Mouse (Mus musculus) ES-Bruce4 (cell line): ENCODE measurements around the gene Mef2a. TPM values are rescaled to one million over a fixed set of nuclear protein-coding genes. Genes with fewer than 3 reads are reported as not detected.

ENCODE experiments used
- H3K27ac ChIP-seq: 2 replicates; pipeline ENCODE4 v1.5.1; 2012; ENCODE audit warnings: low read length, inconsistent platforms; ENCODE audit not compliant: insufficient read depth
- H3K27me3 ChIP-seq: 2 replicates; pipeline ENCODE4 v1.6.1; 2012; ENCODE audit warnings: mild to moderate bottlenecking, low read length, inconsistent platforms; ENCODE audit not compliant: control insufficient read depth, poor library complexity, insufficient read depth, severe bottlenecking
- H3K36me3 ChIP-seq: 2 replicates; pipeline ENCODE4 v1.6.1; 2012; ENCODE audit warnings: inconsistent platforms, mild to moderate bottlenecking, low read length, moderate library complexity; ENCODE audit not compliant: control insufficient read depth, poor library complexity, insufficient read depth, severe bottlenecking
- H3K4me1 ChIP-seq: one replicate; pipeline ENCODE4 v1.8.1; 2011; ENCODE audit warnings: low read length; ENCODE audit not compliant: control insufficient read depth, insufficient read depth
- H3K4me3 ChIP-seq: 2 replicates; pipeline ENCODE4 v1.5.1; 2011; ENCODE audit warnings: low read depth, mild to moderate bottlenecking, low read length
- H3K9ac ChIP-seq: 2 replicates; pipeline ENCODE4 v1.6.1; 2012; ENCODE audit warnings: low read depth, mild to moderate bottlenecking, inconsistent platforms; ENCODE audit not compliant: poor library complexity, severe bottlenecking
- H3K9me3 ChIP-seq: replicated peaks from 2 replicates; pipeline ENCODE4 v1.6.1; 2012; ENCODE audit warnings: mild to moderate bottlenecking, low read length, inconsistent platforms; ENCODE audit not compliant: control insufficient read depth, poor library complexity, insufficient read depth, severe bottlenecking
- CTCF ChIP-seq: IDR thresholded peaks from one replicate; pipeline ENCODE4 v1.8.1; 2011; ENCODE audit warnings: low read depth, low read length
- EP300 ChIP-seq: IDR thresholded peaks from 2 replicates; pipeline ENCODE4 v1.6.1; 2011; ENCODE audit warnings: low read depth, low read length; ENCODE audit not compliant: insufficient read depth
- POLR2A ChIP-seq: IDR thresholded peaks from one replicate; pipeline ENCODE4 v1.8.1; 2011; ENCODE audit warnings: low read length; ENCODE audit not compliant: insufficient read depth
- polyA plus RNA-seq: library from polyadenylated mRNA; stranded (reverse); fragments of >200 nt; gene quantifications from 2 replicates; pipeline ENCODE4 v1.2.4, GENCODE M21; 2011; ENCODE audit warnings: low read depth; ENCODE audit not compliant: missing spikeins, insufficient read depth, insufficient read length

The Mef2a gene
- polyA plus RNA-seq, 1 experiment: 29.5 TPM

DNA sequence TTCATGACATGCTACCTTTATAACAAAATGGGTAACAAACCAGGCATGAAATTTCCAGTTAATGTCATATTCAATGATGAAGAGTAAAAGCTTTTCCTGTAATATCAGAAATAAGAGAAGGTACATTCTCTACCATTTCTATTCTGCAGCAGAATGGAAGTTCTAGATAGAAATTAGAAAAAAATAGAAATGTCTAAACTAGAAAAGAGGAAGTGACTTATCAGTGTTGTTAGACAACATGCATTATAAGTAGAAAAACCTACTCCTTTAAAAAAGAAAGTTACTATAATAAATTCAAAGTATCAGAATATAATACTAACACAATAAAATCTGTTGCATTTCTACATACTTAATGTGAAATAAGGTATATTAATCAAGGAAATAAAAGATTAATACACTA, 54.0 kb downstream of the Mef2a start:
- Histone ChIP-seq H3K27ac (no peak overlapping the region), H3K4me1 (no peaks in the 10 kb centered on the region), H3K36me3 (no peaks in the 10 kb centered on the region), H3K27me3 (no peaks in the 10 kb centered on the region), H3K9me3 (no peaks in the 10 kb centered on the region), H3K9ac (no peak overlapping the region), H3K4me3 (no peak overlapping the region)
- TF ChIP-seq POLR2A (no peak), CTCF (no peak), EP300 (no peak)

DNA sequence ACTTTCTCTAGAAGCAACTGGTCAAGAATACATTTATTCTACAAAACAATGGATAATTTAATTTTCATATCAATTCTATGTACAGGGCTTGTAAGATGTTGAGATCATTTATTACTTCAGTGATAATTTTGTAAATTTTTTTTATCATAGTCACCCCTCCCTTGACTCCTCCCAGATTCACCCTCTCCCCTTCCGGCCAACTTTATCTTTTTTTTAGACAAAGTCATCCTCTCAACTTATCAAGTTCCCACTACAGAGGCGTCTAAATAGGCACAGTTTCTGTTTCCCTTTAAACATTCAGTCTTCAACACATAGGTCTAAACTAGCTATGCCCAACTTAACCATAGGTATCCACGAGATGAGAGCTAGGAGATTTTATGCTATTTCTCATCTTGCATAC, 59.5 kb downstream of the Mef2a start:
- TF ChIP-seq POLR2A (no peak), EP300 (no peak), CTCF (no peak)
- no peaks in the 10 kb centered on the region for H3K36me3 ChIP-seq
- H3K9ac ChIP-seq: no peak overlapping the region
- H3K4me3 ChIP-seq: no peak overlapping the region
- no peaks in the 10 kb centered on the region for H3K9me3 ChIP-seq
- H3K4me1 ChIP-seq: no peaks in the 10 kb centered on the region
- no peaks in the 10 kb centered on the region for H3K27me3 ChIP-seq
- no peak overlapping the region for H3K27ac ChIP-seq

DNA sequence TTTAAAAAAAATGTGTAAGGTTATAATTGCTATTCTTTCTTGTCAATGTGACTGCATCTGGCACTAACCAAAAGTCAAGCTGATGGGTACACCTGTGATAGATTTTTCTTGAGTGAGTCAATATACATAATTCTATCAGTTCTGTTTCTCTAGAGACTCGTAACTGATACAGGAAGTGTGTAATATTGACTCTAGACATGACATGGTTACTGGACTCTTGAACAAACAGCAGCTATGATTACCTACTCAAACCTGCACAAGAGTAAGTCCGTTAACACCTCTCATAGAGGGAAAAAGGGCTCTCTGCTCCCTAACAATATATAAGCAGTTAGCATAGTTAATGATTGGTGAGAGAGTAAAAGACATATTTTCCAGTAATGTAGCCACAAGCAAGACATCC, 62.5 kb downstream of the Mef2a start:
- Histone ChIP-seq H3K27me3 (no peaks in the 10 kb centered on the region), H3K9me3 (no peaks in the 10 kb centered on the region; the same call in 1 of the 2 replicates), H3K36me3 (no peaks in the 10 kb centered on the region), H3K9ac (no peak overlapping the region), H3K27ac (no peak overlapping the region), H3K4me3 (no peak overlapping the region), H3K4me1 (no peaks in the 10 kb centered on the region)
- TF ChIP-seq POLR2A (no peak), EP300 (no peak), CTCF (no peak)

DNA sequence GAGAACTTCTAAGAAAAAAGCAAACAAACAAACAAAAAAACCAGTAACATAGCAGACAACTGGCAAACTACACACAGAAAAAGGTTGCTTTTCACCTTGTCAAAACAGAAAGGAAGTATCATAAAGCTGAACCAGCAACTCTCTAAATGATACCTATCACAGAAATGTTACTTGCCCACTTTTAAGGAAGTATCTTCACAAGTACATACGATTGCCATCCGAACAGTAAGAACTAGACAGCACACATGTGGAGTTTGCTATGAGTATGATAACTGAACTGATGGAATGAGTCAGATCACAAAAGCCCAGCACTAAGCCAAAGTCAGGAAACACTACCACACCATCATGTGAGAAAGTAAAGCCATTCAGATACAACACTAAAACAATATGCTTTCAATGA, 64.6 kb downstream of the Mef2a start:
- TF ChIP-seq POLR2A (no peak), EP300 (no peak), CTCF (no peak)
- peaks cover 6% of the 10 kb centered on the region for H3K9me3 ChIP-seq
- no peaks in the 10 kb centered on the region for H3K4me1 ChIP-seq
- H3K27ac ChIP-seq: no peak overlapping the region
- no peaks in the 10 kb centered on the region for H3K36me3 ChIP-seq
- H3K9ac ChIP-seq: no peak overlapping the region
- no peaks in the 10 kb centered on the region for H3K27me3 ChIP-seq
- no peak overlapping the region for H3K4me3 ChIP-seq

GRCm38 (mm10) chr7:67307078-67307477, 65.6 kb downstream of the Mef2a start:
- no peak overlapping the region for H3K4me3 ChIP-seq
- H3K27ac ChIP-seq: no peak overlapping the region
- TF ChIP-seq CTCF (no peak), POLR2A (no peak), EP300 (no peak)
- H3K27me3 ChIP-seq: no peaks in the 10 kb centered on the region
- H3K4me1 ChIP-seq: no peaks in the 10 kb centered on the region
- H3K9me3 ChIP-seq: peaks cover 6% of the 10 kb centered on the region
- no peak overlapping the region for H3K9ac ChIP-seq
- no peaks in the 10 kb centered on the region for H3K36me3 ChIP-seq

GRCm38 (mm10) chr7:67304937-67305336, 67.7 kb downstream of the Mef2a start:
- no peak for TF ChIP-seq CTCF
- no peak for TF ChIP-seq POLR2A
- no peak for TF ChIP-seq EP300
- H3K9ac ChIP-seq: no peak overlapping the region

More at GRCm38 (mm10) chr7:67304937-67305336, 67.7 kb downstream of the Mef2a start:
- no peak overlapping the region for H3K4me3 ChIP-seq
- H3K9me3 ChIP-seq: peaks cover 6% of the 10 kb centered on the region
- no peak overlapping the region for H3K27ac ChIP-seq
- H3K36me3 ChIP-seq: no peaks in the 10 kb centered on the region
- no peaks in the 10 kb centered on the region for H3K4me1 ChIP-seq
- no peaks in the 10 kb centered on the region for H3K27me3 ChIP-seq
